Mouse (Mus musculus): ENCODE measurements around the gene Gm525.
A peak's percentile ranks its signal among the peaks of the same experiment; 100 is the strongest.
"Not testable (repeated sequence)": the region's sequence is repeated elsewhere in the genome, so short reads cannot be mapped to it uniquely, and the experiment has no call there.

The Gm525 gene

GRCm38 (mm10) chr11:89064312-89064711 lies 9.3 kb upstream of the Gm525 start:
- no peak for DNase-seq (ENCODE audit: low read depth, low spot score)

- peak; percentile 38 for DNase-seq (ENCODE audit: low read depth, low spot score)
These were observed 8.3 kb upstream of the Gm525 start for GRCm38 (mm10) chr11:89065297-89065696.

- DNase-seq (ENCODE audit: low read depth, low spot score), result no peak
These were observed 7.5 kb upstream of the Gm525 start for GRCm38 (mm10) chr11:89066126-89066525.

GRCm38 (mm10) chr11:89066750-89067149 lies 6.9 kb upstream of the Gm525 start, which contains the start of gene Dgke:
Gene Dgke (minus strand): TSS chr11:89066850.
- DNase-seq (ENCODE audit: low read depth, low spot score), result no peak

- no peak for DNase-seq (ENCODE audit: low read depth, low spot score)
These were observed 6.3 kb upstream of the Gm525 start for GRCm38 (mm10) chr11:89067301-89067822.

- no peak for DNase-seq (ENCODE audit: low read depth, low spot score)
These were observed 5.7 kb upstream of the Gm525 start for GRCm38 (mm10) chr11:89067871-89068490.

GRCm38 (mm10) chr11:89068649-89069048 lies 5.0 kb upstream of the Gm525 start:
- DNase-seq (ENCODE audit: low read depth, low spot score), result no peak

- DNase-seq (ENCODE audit: low read depth, low spot score), result peak; percentile 88
These were observed 4.3 kb upstream of the Gm525 start for GRCm38 (mm10) chr11:89069303-89069702.

- no peak for DNase-seq (ENCODE audit: low read depth, low spot score)
These were observed 2.1 kb upstream of the Gm525 start for GRCm38 (mm10) chr11:89071522-89071921.

GRCm38 (mm10) chr11:89074783-89075413 lies 1.3 kb downstream of the Gm525 start:
- DNase-seq (ENCODE audit: low read depth, low spot score), result no peak

- DNase-seq (ENCODE audit: low read depth, low spot score), result peak; percentile 70
These were observed 2.8 kb downstream of the Gm525 start for GRCm38 (mm10) chr11:89076370-89076821.

- DNase-seq (ENCODE audit: low read depth, low spot score), result peak; percentile 88
These were observed 4.0 kb downstream of the Gm525 start for GRCm38 (mm10) chr11:89077601-89078000.

- no peak for DNase-seq (ENCODE audit: low read depth, low spot score)
These were observed 4.7 kb downstream of the Gm525 start for GRCm38 (mm10) chr11:89078305-89078704.

GRCm38 (mm10) chr11:89078996-89079680 lies 5.5 kb downstream of the Gm525 start:
- peak; percentile 93 for DNase-seq (ENCODE audit: low read depth, low spot score)

GRCm38 (mm10) chr11:89081906-89082305 lies 8.3 kb downstream of the Gm525 start:
- not testable (repeated sequence) for DNase-seq (ENCODE audit: low read depth, low spot score)

GRCm38 (mm10) chr11:89082691-89083090 lies 9.1 kb downstream of the Gm525 start:
- DNase-seq (ENCODE audit: low read depth, low spot score), result not testable (repeated sequence)

GRCm38 (mm10) chr11:89084601-89085000 lies 11.0 kb downstream of the Gm525 start:
- DNase-seq (ENCODE audit: low read depth, low spot score), result peak; percentile 82

- DNase-seq (ENCODE audit: low read depth, low spot score), result peak; percentile 84
These were observed 12.7 kb downstream of the Gm525 start for GRCm38 (mm10) chr11:89086208-89086809.

GRCm38 (mm10) chr11:89088754-89089153 lies 15.1 kb downstream of the Gm525 start:
- peak; percentile 51 for DNase-seq (ENCODE audit: low read depth, low spot score)

GRCm38 (mm10) chr11:89090359-89090758 lies 16.7 kb downstream of the Gm525 start:
- not testable (repeated sequence) for DNase-seq (ENCODE audit: low read depth, low spot score)

GRCm38 (mm10) chr11:89092714-89093113 lies 19.1 kb downstream of the Gm525 start:
- peak; percentile 86 for DNase-seq (ENCODE audit: low read depth, low spot score)

- no peak for DNase-seq (ENCODE audit: low read depth, low spot score)
These were observed 21.7 kb downstream of the Gm525 start for GRCm38 (mm10) chr11:89095306-89095705.
